Mouse (Mus musculus): Measurements from ENCODE around the gene Dact3. TPM values are rescaled to one million over a fixed set of nuclear protein-coding genes. Genes with fewer than 3 reads are reported as not detected.

Gene Dact3
- polyA plus RNA-seq, 1 experiment from 2014 or later: 7.6 TPM

DNA sequence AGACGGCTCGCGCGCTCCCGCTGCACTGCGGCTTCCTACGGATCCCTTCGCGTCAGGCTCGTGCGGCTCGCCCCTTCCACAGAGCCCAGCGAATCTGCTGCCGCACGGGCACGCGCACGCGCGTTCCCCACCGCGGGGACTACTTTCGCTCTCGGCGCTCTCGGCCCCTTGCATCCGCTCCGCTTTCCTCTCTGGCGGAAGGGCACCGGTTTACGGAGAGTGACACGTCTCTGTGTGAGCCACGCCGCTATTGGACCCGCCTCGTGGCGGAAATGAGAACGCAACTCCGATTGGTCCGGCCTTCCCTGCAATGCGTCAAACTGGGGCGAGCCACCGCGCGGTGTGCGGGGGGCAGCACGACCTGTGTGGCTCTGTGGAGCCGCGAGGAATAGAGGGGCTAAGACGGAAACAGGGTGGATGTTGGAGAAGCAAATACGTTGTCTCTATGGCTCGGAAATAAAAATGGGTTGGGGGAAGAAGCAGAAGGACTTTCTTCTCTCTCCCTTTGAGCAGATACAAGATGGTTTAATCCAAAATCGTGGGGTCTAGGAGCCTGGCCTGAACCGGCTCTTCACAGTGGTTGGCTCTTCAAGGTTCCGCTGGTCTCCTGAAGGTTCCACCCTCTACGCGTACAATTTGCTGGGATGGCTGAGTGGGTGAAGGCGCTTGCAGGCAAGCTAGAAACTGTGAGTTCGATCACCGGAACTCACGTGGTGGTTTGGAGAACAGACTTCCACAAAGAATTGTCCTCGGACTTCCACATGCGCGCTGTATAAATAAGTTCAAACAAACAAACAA is 49.1 kb downstream of the Dact3 start, which contains the start of gene Calm3:
Gene Calm3, minus strand, starts transcription at position 78 of the 798 bp plus-strand sequence.
- H3K9me3 ChIP-seq (ENCODE audit: control insufficient read depth, low read length): no peaks in the 10 kb centered on the region
- ATAC-seq (ENCODE audit: low FRiP score) (peak; percentile 93), DNase-seq (ENCODE audit: low spot score) (peak; percentile 100)
- WGBS: 2% methylated on average over 64 of the region's 64 CpGs
- peak within 1 kb of the TSS; percentile 96 for H3K27ac ChIP-seq (ENCODE audit: low read depth, low read length)
- no peaks in the 10 kb centered on the region for H3K27me3 ChIP-seq (ENCODE audit: control insufficient read depth, insufficient read depth, low read length)
- H3K4me1 ChIP-seq (replicated peaks; ENCODE audit: control insufficient read depth, insufficient read depth, low read length): peaks cover 25% of the 10 kb centered on the region
- no peaks in the 10 kb centered on the region for H3K36me3 ChIP-seq (ENCODE audit: control insufficient read depth, insufficient read depth, low read length)
- H3K9ac ChIP-seq (ENCODE audit: low read depth, low read length): peak within 1 kb of the TSS; percentile 99
- peak within 1 kb of the TSS; percentile 93 for H3K4me3 ChIP-seq (ENCODE audit: low read depth, low read length)
- H3K4me2 ChIP-seq (replicated peaks; ENCODE audit: low read depth, low read length): peak within 1 kb of the TSS; percentile 72

DNA sequence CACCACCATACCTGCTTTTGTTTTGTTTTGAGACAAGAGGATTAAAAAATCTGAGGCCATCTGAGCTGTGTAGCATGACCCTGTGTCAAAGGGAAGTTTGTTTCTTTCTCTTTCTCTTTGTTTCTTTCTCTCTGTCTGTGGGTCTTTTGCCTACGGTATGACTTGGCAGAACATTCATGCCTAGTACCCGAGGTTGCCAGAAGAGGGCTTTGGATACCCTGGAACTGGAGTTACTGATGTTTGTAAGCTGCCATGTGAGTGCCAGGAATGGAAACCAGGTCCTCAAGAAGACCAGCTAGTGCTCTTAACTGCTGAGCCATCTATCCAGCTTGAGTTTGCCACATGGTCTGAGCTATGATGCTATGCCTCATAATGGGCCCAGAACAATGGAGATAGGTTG is 53.2 kb downstream of the Dact3 start:
- Histone ChIP-seq H3K36me3 (ENCODE audit: control insufficient read depth, insufficient read depth, low read length) (no peaks in the 10 kb centered on the region), H3K4me3 (ENCODE audit: low read depth, low read length) (no peak overlapping the region), H3K4me2 (replicated peaks; ENCODE audit: low read depth, low read length) (no peak overlapping the region), H3K27me3 (ENCODE audit: control insufficient read depth, insufficient read depth, low read length) (no peaks in the 10 kb centered on the region), H3K9me3 (ENCODE audit: control insufficient read depth, low read length) (no peaks in the 10 kb centered on the region), H3K27ac (ENCODE audit: low read depth, low read length) (no peak overlapping the region), H3K4me1 (replicated peaks; ENCODE audit: control insufficient read depth, insufficient read depth, low read length) (no peaks in the 10 kb centered on the region), H3K9ac (ENCODE audit: low read depth, low read length) (no peak overlapping the region)
- DNase-seq (ENCODE audit: low spot score) (no peak), ATAC-seq (ENCODE audit: low FRiP score) (no peak)
- WGBS: 47% methylated on average over 2 of the region's 2 CpGs

DNA sequence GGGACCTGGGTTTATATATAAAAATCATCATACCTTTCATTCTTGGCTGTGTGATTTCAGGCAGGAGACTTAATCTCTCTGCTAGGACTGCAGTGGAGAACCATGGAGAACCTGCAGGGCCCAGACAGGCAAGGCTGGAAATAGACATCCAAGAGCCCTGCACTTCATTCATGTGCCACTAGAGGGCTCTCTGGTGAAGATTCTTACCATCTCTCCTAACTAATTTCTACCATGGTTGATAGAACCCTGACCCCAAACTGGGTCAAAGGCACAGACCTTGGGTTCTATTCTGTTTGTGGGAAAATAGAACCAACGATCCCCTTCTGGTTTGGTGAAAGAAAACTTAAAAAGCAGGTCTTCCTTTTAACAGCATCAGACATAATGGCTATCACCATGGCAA is 55.7 kb downstream of the Dact3 start:
- no peak overlapping the region for H3K4me2 ChIP-seq (replicated peaks; ENCODE audit: low read depth, low read length)
- no peak overlapping the region for H3K4me3 ChIP-seq (ENCODE audit: low read depth, low read length)
- no peak overlapping the region for H3K9ac ChIP-seq (ENCODE audit: low read depth, low read length)
- no peaks in the 10 kb centered on the region for H3K36me3 ChIP-seq (ENCODE audit: control insufficient read depth, insufficient read depth, low read length)
- H3K9me3 ChIP-seq (ENCODE audit: control insufficient read depth, low read length): no peaks in the 10 kb centered on the region
- H3K27ac ChIP-seq (ENCODE audit: low read depth, low read length): no peak overlapping the region
- DNase-seq (ENCODE audit: low spot score) (peak; percentile 80), ATAC-seq (ENCODE audit: low FRiP score) (peak; percentile 22; the same call in 1 of the 2 replicates)
- WGBS: 3% methylated on average over 1 of the region's 1 CpGs
- no peaks in the 10 kb centered on the region for H3K4me1 ChIP-seq (replicated peaks; ENCODE audit: control insufficient read depth, insufficient read depth, low read length)
- no peaks in the 10 kb centered on the region for H3K27me3 ChIP-seq (ENCODE audit: control insufficient read depth, insufficient read depth, low read length)

DNA sequence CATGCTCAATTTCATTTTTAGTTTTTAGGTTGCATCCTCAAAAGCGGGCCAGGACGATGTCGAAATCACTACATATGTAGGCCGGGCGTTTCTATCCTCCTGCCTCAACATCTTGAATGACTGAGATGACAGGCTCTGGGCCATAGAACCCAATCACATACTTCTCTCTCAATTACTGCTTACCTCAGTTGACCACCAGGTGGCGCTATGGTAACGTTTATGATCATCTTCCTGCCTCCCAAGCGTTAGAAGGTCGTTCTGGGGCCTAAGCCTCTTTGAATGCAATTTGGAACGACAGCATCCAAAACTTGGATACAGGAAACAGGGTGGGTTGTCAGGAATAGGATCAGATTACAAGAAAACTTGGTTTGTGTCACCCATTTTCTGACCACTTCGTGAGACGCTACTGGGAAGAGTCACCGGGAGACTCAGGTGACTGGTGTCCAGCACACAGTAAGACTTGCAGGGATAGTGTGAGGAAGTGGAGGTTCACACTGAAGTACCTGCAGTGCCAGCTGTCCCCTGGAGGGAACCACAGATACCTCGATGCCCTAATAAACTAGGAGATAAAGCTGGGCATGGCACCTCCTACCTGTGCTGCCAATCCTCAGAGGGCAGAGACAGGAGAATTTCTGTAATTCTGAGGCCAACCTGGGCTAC is 57.0 kb downstream of the Dact3 start:
- Histone ChIP-seq H3K27me3 (ENCODE audit: control insufficient read depth, insufficient read depth, low read length) (no peaks in the 10 kb centered on the region), H3K36me3 (ENCODE audit: control insufficient read depth, insufficient read depth, low read length) (no peaks in the 10 kb centered on the region), H3K27ac (ENCODE audit: low read depth, low read length) (no peak overlapping the region), H3K4me1 (replicated peaks; ENCODE audit: control insufficient read depth, insufficient read depth, low read length) (no peaks in the 10 kb centered on the region), H3K9ac (ENCODE audit: low read depth, low read length) (no peak overlapping the region), H3K4me2 (replicated peaks; ENCODE audit: low read depth, low read length) (no peak overlapping the region), H3K4me3 (ENCODE audit: low read depth, low read length) (no peak overlapping the region), H3K9me3 (ENCODE audit: control insufficient read depth, low read length) (no peaks in the 10 kb centered on the region)
- WGBS: 18% methylated on average over 14 of the region's 14 CpGs
- DNase-seq (ENCODE audit: low spot score): peak; percentile 93
- peak; percentile 71 for ATAC-seq (ENCODE audit: low FRiP score)

GRCm38 (mm10) chr7:16932704-16933577 is 57.8 kb downstream of the Dact3 start:
- H3K4me1 ChIP-seq (replicated peaks; ENCODE audit: control insufficient read depth, insufficient read depth, low read length): no peaks in the 10 kb centered on the region
- no peak overlapping the region for H3K4me3 ChIP-seq (ENCODE audit: low read depth, low read length)
- ATAC-seq (ENCODE audit: low FRiP score) (peak; percentile 55), DNase-seq (ENCODE audit: low spot score) (peak; percentile 74)
- H3K4me2 ChIP-seq (replicated peaks; ENCODE audit: low read depth, low read length): no peak overlapping the region
- WGBS: 48% methylated on average over 14 of the region's 14 CpGs
- H3K9me3 ChIP-seq (ENCODE audit: control insufficient read depth, low read length): no peaks in the 10 kb centered on the region
- H3K36me3 ChIP-seq (ENCODE audit: control insufficient read depth, insufficient read depth, low read length): no peaks in the 10 kb centered on the region
- no peak overlapping the region for H3K9ac ChIP-seq (ENCODE audit: low read depth, low read length)
- no peaks in the 10 kb centered on the region for H3K27me3 ChIP-seq (ENCODE audit: control insufficient read depth, insufficient read depth, low read length)
- H3K27ac ChIP-seq (ENCODE audit: low read depth, low read length): no peak overlapping the region

Other genes with a start within 250 kb of the Dact3 start
- not detected in 2 replicates for gene Ceacam15, start 199.6 kb upstream of the Dact3 start, polyA plus RNA-seq (2014; fragmentation: Nextera tagmentation; extraction: Ambion mirVana)
- gene Ceacam9, start 153.4 kb upstream of the Dact3 start, polyA plus RNA-seq (2014; fragmentation: Nextera tagmentation; extraction: Ambion mirVana): not detected in 2 replicates
- gene Ap2s1, start 136.9 kb upstream of the Dact3 start, polyA plus RNA-seq (2014; fragmentation: Nextera tagmentation; extraction: Ambion mirVana): 298 and 307 TPM in 2 replicates
- gene Slc1a5, start 94.0 kb upstream of the Dact3 start, polyA plus RNA-seq (2014; fragmentation: Nextera tagmentation; extraction: Ambion mirVana): 15.0 and 15.1 TPM in 2 replicates
- 112 and 130 TPM in 2 replicates for gene Strn4, start 59.4 kb upstream of the Dact3 start, polyA plus RNA-seq (2014; fragmentation: Nextera tagmentation; extraction: Ambion mirVana)
- 21.9 and 22.7 TPM in 2 replicates for gene Fkrp, start 58.6 kb upstream of the Dact3 start, polyA plus RNA-seq (2014; fragmentation: Nextera tagmentation; extraction: Ambion mirVana)
- 8.8 and 9.4 TPM in 2 replicates for gene Prkd2, start 32.4 kb upstream of the Dact3 start, polyA plus RNA-seq (2014; fragmentation: Nextera tagmentation; extraction: Ambion mirVana)
- 9.0 and 11.0 TPM in 2 replicates for gene Gng8, start 16.5 kb downstream of the Dact3 start, polyA plus RNA-seq (2014; fragmentation: Nextera tagmentation; extraction: Ambion mirVana)
- 0.56 and 0.81 TPM in 2 replicates for gene Ptgir, start 31.2 kb downstream of the Dact3 start, polyA plus RNA-seq (2014; fragmentation: Nextera tagmentation; extraction: Ambion mirVana)
- 322 and 337 TPM in 2 replicates for gene Calm3, start 48.8 kb downstream of the Dact3 start, polyA plus RNA-seq (2014; fragmentation: Nextera tagmentation; extraction: Ambion mirVana)
- gene Pnmal2, start 69.4 kb downstream of the Dact3 start, polyA plus RNA-seq (2014; fragmentation: Nextera tagmentation; extraction: Ambion mirVana): 7.8 and 11.0 TPM in 2 replicates
- 17.6 and 19.5 TPM in 2 replicates for gene Pnmal1, start 84.4 kb downstream of the Dact3 start, polyA plus RNA-seq (2014; fragmentation: Nextera tagmentation; extraction: Ambion mirVana)
- 1.5 and 1.7 TPM in 2 replicates for gene Gm42372, start 107.8 kb downstream of the Dact3 start, polyA plus RNA-seq (2014; fragmentation: Nextera tagmentation; extraction: Ambion mirVana)
- 6.2 and 11.0 TPM in 2 replicates for gene Ccdc8, start 117.4 kb downstream of the Dact3 start, polyA plus RNA-seq (2014; fragmentation: Nextera tagmentation; extraction: Ambion mirVana)
- gene Ppp5c, start 152.6 kb downstream of the Dact3 start, polyA plus RNA-seq (2014; fragmentation: Nextera tagmentation; extraction: Ambion mirVana): 96.9 and 97.3 TPM in 2 replicates
- gene Hif3a, start 187.1 kb downstream of the Dact3 start, polyA plus RNA-seq (2014; fragmentation: Nextera tagmentation; extraction: Ambion mirVana): 4.8 and 4.9 TPM in 2 replicates
- gene Psg16, start 198.7 kb downstream of the Dact3 start, polyA plus RNA-seq (2014; fragmentation: Nextera tagmentation; extraction: Ambion mirVana): 0.05 and 0.10 TPM in 2 replicates

Data from hindbrain, embryonic 11.5 days (tissue).